Mouse (Mus musculus): ENCODE measurements around the gene Ptprt.
A peak's percentile ranks its signal among the peaks of the same experiment; 100 is the strongest.

Gene Ptprt

DNA sequence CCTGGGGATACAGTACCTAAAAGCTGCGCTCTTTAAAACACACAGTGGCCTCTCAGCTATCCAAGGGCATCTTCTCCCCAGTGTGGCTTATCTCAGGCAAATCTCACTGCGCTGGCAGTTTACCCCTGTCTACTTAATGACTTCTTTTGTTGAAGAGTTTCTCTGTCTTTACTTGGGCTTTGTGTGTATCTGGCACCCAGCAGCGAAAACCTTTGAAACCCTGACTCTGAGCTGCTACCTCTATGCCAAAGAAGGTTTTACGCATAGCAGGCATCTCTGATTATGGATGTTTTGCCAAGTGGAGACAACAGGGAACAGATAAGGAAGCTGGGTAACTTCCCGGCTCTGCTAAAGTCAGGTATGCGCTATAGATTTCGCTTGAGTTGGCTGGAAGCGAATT is 956.1 kb downstream of the Ptprt start:
- DNase-seq (ENCODE audit: low spot score in 2 of 2): no peak

DNA sequence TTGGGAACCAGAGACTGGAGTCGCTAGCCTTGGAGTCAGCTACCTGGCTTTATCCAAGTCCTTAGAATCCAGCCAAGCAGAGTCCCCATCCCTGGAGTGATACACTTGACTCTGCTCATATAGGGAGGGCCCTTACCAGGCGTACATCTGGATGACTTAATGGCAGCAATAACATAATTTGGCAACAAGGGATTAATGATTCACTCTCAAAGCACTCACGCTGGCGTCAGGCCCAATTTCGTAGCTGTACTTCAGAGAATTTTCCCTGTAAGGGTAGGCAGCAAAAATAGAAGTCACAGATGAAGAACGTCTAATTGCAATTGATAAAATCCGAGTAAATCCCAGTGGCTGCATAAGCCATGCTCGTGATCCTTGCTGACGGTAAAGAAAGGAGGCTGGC is 956.5 kb downstream of the Ptprt start:
- DNase-seq (ENCODE audit: low spot score in 2 of 2): peak in 1 of 2 experiments; percentile 17

DNA sequence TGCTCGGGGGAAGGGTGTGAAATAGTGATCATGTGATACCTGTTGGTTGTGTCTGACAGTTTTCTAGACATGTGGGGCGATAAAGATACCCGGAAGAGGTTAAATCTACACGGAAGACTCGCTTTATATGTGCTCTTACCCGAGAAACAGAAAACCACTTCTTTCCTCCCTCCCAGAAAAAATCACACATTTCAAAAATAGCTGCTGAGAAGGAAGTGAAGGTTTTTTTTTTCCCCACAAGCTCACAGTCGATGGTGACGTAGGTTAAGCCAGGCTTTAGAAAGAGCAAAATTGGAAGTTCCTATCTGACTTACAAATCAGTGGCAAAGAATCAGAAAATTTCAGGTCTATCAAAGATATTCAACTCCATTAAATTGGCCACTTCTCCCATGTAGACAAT is 965.1 kb downstream of the Ptprt start:
- no peak for DNase-seq (ENCODE audit: low spot score in 2 of 2)

DNA sequence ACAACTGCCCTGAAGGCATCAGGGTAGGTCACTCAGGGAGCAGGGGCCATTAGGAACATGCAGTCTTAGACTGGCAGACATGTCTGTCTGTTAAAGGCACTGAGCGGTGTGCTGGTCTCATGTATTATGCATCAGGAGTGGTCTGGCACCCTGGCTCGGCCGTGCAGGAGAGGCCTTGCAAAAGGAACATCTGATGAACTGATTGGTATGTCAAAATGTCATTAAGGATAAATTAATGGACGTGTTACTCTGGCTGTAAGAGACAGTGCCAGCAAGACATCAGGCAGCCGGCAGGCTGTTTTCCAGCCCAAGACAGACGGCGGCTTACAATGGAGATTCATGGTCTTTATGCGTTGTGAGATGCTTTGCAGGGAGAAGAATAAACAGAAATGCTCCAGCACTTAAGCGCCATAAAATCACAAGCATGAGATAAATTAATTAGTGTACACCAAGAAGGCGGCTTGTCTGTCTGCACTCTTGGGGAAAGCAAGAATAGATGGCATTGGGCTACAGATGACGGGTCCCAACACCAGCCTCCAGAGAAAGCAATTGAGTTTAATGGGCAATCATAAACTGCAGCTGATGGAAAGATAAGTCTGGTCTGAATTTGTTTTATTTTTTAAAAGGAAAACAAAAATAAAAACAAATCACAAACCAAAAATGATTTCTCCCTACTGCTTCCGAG is 992.5 kb downstream of the Ptprt start:
- DNase-seq (ENCODE audit: low spot score in 2 of 2): no peak

DNA sequence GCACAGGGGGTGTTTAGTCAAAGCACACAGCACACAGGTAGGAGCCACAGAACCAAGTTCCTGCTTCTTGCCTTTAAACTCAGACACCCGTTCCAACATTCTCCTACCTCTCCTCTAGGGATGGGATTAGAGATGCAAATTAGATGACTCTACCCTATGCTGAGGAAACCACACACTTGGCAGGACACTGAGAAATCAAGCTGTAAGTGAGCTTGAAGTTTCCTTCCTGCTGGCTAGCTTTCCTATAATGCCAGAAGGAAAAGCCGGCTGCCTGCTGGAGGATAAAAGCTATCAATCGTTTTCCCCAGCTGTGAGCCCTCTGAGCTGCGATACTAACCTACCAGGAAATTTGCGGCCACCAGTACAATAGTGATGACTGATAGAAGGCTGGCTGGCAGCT is 999.0 kb downstream of the Ptprt start:
- no peak for DNase-seq (ENCODE audit: low spot score in 2 of 2)

DNA sequence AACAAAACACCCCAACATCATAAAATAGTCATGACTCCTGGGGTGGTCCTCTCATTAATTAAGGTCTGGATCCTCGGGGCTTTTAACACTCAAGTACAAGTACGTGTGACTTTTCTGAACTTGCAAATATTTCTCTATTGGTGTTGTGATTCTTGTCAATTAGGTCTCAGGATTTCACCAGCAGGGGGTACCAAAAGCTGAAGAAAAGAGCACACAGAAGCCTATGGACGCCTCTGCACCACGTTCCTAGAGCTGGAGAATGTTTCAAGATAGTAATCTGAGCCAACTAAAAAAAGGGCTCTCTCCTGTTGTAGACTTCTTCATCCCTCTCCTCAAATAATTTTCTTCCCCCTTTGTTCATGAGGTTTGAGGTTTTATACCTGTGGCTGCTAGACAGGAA is 1000.1 kb downstream of the Ptprt start:
- DNase-seq (ENCODE audit: low spot score in 2 of 2): no peak

DNA sequence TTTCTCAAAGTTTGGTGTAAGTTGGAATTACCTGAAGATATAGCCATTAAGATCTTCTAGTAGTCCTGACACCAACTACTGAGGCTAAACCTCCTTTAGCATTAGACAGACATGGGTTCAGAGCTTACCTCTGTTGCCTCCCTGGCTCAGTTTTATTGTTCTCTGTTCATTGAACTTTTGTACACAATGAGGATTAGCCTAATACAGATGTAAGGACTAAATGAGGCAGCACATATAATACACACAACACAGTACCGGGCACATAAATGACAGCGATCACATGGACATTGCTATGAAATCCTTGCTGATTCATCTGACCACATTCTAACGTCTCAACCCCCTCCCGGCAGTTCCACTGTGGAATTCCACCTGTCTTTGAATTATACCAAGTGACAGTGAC is 1003.9 kb downstream of the Ptprt start:
- DNase-seq (ENCODE audit: low spot score in 2 of 2): no peak

DNA sequence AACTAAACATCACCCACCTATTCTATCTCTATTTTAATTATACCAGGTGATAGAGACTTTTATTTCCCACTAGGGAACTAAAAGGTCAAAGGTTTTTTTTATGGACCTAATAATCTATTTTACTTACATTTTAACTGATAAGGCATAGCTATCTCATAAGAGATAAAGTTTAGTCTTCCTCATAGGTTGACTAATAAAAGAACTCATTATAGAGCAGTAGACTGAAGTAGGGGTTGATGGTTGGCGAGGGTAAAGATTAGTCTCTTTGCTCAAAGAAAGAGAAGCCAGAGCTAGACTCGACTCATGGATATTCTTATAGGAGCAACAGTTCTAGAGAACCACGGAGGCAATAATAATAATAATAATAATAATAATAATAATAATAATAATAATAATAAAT is 1004.3 kb downstream of the Ptprt start:
- DNase-seq (ENCODE audit: low spot score in 2 of 2): no peak

DNA sequence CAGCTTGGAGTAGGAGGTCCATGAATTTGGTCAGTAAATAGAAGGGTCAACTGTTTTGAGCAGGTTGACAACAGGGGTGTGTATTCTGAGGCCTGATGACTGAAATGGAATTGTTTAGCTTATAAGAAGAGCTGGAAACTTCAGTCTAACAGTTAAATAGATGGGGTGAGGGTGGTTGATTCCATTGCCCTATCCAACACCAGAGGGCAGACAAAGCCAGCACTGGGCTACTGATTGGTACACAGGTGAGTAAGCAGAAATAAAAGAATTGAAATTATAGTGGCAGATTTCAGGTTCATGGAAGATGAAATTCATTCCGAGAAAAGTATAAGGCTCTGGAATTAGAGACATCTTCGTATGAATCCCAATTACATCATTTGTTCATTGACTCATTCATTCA is 1020.1 kb downstream of the Ptprt start:
- DNase-seq (ENCODE audit: low spot score in 2 of 2): no peak

DNA sequence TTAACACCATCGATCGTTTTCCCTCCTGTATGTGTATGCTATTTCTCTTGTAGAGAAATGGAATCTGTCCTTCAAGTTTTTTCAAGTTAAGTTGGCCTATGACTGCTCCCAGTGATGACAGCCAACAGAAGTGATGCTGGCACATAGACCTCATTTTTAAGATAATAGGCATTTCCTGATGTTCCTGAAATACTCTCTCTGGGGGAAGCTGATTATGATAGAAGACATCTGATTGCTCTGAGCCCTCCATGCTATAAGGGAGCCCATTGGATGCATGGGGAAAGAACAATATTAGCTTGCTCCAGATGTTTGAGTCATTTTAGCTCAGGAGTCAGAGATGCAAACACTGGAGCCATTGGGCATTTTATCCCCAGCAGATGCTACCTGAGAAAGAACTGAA is 1026.9 kb downstream of the Ptprt start:
- no peak for DNase-seq (ENCODE audit: low spot score in 2 of 2)

DNA sequence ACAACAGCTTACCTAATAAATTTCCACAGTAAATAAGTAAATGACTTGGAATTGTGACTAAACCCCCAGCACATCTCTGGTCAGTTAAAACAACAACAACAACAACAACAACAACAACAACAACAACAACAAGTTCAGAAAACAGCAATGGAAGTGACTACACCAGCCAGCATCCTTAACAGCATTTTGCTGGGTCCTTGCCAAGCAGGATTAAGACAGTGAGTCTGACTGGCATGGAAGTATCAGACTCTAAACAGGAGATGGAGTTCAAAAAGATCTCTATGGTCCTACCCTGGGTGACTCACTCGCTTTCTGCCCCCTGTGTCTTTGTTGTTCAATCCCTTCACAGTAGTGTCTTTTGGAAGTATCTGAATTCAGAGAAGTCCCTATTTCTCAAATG is 1035.1 kb downstream of the Ptprt start:
- DNase-seq (ENCODE audit: low spot score in 2 of 2): no peak

DNA sequence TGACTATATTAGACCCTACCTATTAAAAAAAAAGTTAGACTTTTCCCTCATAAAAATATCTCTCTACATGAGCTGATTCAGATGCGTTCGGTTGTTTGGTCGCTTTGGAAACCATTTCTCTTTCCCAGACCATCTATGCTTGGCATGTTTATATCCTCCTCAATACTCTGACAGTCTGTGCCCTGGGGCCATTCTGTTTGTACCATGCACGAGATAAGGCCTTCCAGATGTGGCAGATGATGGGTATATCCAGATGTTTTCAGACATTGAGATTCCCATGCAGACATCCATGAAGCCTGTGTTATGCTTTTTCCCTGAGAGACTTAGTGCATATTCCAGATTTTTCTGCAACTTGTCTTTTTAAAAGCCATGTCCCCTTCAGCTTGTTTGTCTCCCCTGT is 1052.5 kb downstream of the Ptprt start:
- DNase-seq (ENCODE audit: low spot score in 2 of 2): no peak

DNA sequence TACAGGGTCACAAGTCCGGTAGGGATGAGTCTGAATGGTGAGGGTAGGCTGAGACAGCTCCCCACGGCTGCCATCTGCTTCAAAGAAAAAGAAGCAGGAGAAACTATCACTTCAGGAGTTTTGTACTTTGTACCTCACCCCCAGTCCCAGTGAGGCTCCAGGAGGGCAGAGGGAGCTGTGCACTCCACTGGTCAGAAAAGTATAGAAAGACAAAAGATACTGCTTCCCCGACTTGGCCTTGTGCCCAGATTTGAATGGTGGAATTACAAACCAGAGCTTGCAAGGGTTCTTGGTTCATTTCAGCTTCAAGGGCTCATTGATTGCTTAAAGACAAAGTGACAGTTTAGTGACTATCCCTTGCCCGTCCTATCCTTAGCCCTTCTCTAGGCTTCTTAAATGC is 1053.6 kb downstream of the Ptprt start:
- no peak for DNase-seq (ENCODE audit: low spot score in 2 of 2)

DNA sequence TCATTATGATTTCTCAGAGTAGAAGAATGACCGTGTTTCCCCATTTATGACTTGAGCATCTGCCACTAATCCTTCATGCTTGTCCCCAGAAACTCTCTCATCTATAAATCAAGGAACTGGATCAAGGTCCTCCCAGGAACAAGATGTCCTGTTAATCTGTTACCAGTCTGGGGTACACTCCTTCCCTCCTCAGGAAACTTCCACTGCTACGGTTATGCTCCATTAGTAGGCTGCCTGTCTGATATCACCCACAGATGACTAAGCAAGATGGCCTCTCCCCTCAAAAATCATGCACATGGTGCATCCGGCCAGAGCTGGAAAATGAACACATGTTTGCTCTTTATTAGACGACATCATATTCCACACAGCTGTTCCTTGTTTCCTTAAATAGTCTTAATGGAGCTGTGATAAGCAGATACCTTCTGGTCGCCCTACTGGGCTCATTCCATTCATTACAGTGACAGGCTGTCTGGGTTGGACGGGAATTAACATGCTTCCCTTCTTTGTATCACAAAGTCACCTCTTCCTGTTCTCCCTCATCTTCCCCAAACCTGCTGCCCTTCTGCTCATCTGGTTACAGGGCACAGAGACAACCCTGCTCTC is 1060.6 kb downstream of the Ptprt start:
- DNase-seq (ENCODE audit: low spot score in 2 of 2): no peak

DNA sequence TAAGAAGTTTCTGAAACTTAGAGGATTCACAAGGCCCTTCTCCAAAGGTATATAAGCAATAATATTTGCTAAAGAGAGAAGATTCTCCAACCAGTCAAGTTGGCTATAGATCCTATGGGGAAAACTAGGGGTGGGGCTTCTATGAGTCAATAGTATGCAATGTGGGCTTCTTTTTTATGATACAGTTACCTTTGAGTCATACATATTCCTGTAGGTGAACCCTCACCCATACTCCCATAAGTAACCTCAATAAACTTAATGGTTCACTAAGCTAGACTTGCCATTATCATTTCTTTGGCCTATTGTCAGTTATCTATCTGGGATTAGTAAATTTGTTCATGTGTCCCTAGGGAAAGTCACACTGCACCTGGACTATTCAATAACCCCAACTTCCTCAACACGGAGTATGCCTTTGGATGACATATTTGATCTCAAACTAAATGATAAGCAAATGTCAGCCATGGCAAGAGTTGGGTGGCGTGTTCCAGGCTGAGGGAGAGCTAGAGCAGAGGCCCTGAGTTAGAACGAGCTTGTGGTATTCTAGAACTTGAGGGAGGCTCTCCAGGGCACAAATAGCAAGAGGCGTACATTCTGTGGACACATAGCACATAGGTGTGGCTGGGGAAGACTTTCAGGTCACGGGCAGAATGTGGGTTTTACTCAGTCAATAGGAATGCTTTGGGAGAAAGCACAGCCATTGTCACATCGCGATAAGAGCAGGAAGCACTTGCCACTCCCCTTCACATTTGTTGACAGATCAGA is 1067.4 kb downstream of the Ptprt start:
- no peak for DNase-seq (ENCODE audit: low spot score in 2 of 2)

DNA sequence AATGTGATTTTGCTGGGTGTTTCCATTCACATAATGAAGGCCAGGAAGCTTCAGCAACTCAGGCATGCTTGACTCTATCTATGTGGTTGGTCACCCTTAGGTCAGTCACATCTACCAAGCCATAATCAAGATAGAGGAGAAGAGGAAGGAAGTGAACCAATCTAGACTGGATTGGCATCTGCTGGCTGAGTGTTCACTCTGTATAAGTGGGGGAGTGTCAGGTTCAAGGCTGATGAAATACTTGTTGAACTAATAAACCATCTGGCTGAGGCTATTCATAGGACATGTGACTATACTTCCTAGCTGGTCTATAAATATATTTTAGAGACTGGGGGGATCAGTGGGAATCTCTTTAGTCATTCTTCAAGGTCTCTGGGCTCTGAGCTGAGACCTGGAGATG is 1086.5 kb downstream of the Ptprt start:
- no peak for DNase-seq (ENCODE audit: low spot score in 2 of 2)

DNA sequence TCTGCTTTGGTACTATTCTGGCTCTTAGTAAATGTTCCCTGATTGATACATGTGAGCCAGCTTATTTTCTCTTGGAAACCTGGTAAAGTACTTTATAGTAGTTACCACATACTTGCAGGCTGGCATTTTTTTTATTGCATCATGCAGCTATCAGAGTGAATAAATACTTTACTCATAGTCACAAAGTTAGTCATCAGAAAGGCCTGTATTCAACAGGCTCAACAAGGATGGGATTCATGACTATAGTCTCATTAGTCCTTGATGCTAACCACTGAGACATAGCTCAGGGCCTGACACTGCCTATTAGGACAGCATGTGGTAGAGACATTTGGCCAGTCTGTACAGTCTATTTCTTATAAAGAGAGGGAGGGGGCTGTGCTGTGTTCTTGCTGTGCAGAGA is 1088.7 kb downstream of the Ptprt start:
- no peak for DNase-seq (ENCODE audit: low spot score in 2 of 2)

DNA sequence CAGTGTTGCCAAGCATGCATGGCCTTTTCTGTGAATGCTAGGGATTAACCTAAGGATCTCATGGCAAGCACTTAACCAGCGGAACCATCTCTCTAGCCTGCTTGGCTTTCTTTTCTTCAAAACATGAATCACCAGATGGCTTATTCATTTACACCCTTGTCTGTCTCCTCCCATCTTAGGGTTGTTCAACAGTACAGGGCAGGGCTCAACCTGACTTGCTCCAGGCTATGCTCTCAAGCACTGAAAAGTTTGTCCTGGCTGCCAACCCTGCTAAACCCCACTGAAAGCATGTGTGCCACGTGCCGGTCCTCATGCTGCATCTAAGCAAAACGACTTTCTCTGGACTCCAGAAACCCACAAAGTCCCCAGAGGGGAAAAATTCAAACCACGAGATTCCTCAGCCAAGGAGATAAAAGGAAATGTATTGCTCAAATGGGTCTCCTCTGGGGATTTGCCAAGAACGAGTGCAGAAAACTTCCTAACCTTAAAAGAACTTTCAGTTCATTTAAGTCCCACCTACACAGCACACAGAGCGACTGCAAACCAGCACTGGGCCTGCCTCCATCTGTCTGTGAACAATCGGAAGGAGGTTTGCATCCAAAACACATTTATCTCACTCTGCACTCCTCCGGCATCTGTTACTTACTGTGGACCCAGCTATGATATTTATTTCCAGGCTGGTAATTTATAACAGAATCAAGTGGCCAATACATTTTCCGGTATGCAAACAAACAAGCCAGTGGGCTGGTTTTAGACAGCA is 1090.5 kb downstream of the Ptprt start:
- no peak for DNase-seq (ENCODE audit: low spot score in 2 of 2)

DNA sequence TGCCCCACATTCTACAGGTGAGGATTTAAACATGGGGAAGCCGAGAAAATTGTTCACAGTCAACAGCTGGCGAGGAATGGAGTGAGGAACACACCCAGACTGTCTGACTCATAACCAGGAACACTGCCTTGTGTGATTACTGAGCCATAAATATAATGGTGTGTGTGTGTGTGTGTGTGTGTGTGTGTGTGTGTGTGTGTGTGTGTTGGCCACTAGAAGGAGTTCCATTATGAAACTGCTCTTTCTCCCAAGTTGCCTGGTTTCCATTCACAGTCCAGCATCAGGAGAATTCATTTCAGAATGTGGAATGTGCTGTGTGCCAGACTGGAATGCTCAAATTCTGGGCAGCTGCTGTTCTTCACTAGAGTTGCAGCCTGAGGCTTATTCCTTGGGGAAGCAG is 1099.4 kb downstream of the Ptprt start:
- DNase-seq (ENCODE audit: low spot score in 2 of 2): no peak

DNA sequence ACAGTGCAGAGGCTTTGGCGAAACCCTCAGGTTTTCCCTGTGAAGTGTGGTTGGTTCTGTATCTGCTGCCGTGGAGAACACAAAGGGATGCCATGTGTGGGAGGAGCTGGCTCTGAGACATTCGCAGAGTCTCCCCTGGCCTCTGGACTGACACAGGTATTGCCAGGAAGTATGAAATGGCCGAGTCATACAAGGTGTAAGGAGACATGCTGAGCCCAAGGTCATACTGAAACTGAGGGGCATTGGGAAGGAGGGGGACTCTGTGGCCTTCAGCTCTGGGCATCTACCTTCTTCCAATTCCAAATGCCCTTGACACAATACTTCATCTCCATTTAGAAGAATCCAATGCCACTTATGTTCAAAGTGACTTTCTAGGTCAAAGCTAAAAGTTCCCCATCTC is 1103.1 kb downstream of the Ptprt start:
- no peak for DNase-seq (ENCODE audit: low spot score in 2 of 2)

DNA sequence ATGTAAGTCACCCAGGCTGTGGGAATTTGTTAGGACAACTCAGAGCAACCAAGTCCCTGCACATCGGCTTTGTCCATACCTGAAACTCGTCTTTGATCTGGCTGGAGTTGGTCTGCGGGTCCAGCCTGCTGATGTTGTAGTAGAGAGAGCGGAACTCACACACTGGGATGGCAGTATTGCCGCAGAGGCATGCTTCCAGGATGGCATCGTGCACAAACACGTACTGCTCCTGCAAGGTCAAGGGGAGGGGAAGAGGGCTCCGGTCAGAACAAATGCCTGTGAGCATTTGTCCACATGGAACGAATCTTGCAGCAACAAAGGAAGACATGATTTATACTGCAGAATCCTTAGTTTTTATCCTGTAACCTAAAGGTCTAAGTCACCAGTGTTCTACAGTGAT is 1107.3 kb downstream of the Ptprt start:
- no peak for DNase-seq (ENCODE audit: low spot score in 2 of 2)

DNA sequence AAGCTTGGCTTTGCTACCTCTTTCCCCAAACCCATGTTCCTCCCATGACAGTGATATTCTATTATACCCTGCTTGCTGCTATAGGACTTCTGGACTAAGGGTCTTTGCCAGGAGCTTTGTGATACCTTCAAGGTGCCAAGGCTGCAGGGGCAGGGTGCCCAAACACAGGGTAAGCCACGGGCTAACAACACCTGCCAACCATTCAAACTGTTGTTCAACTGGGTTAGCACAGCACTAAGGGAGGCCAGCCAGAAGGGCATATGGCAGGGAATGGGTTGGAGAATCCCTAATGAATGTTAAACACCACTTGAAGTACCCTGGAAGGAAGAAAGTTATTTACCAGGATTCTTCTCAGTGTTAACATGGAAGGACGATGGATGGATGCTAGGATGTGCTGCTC is 1108.9 kb downstream of the Ptprt start:
- no peak for DNase-seq (ENCODE audit: low spot score in 2 of 2)

DNA sequence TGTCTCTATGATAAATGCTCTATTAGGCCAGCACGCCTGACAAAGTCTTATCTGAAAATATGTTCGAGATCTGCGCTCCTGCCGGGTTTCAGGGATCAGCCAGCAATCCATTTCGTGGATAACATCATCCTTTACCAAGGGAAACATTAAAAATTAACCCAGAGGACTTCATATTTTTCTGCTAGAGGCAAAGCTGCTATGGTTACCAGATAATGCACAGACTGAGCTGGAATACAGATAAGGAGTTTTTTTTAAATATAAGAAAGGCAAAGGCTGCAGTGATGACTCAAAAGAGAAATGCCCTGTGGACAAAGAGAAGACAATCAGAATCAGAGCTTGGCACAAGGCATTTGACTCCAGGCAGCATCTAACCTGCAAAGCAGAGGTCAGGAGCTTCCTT is 1111.4 kb downstream of the Ptprt start:
- no peak for DNase-seq (ENCODE audit: low spot score in 2 of 2)
